Mouse (Mus musculus): ENCODE measurements at regions not wholly inside any gene's neighbourhood (a gene's known extent, or its start where the extent isn't known, plus 50 kb on each side); places are given as distances from the start of the nearest gene placed in this dataset.
A peak's percentile ranks its signal among the peaks of the same experiment; 100 is the strongest.

- Histone ChIP-seq H3K27ac (no peak overlapping the region), H3K27me3 (ENCODE audit: control insufficient read depth, insufficient read depth, low read length) (no peaks in the 10 kb centered on the region), H3K9ac (no peak overlapping the region), H3K4me3 (replicated peaks; ENCODE audit: low read length) (no peak overlapping the region), H3K4me2 (replicated peaks) (no peak overlapping the region), H3K36me3 (replicated peaks; ENCODE audit: control insufficient read depth, insufficient read depth) (no peaks in the 10 kb centered on the region), H3K9me3 (ENCODE audit: control insufficient read depth, low read length) (no peaks in the 10 kb centered on the region), H3K4me1 (replicated peaks; ENCODE audit: control insufficient read depth, insufficient read depth, low read length) (no peaks in the 10 kb centered on the region)
- no peak for ATAC-seq (ENCODE audit: low FRiP score)
- 83% methylated on average over 4 of the region's 4 CpGs for WGBS
- no peak for DNase-seq (ENCODE audit: low spot score)
These were observed 1632.3 kb downstream of the 4930444P10Rik start for GRCm38 (mm10) chr1:14460811-14461210.

- no peak overlapping the region for H3K27ac ChIP-seq
- H3K27me3 ChIP-seq (ENCODE audit: control insufficient read depth, insufficient read depth, low read length), result no peaks in the 10 kb centered on the region
- WGBS, result 73% methylated on average over 2 of the region's 2 CpGs
- no peaks in the 10 kb centered on the region for H3K9me3 ChIP-seq (ENCODE audit: control insufficient read depth, low read length)
- H3K4me2 ChIP-seq (replicated peaks), result no peak overlapping the region
- H3K4me1 ChIP-seq (replicated peaks; ENCODE audit: control insufficient read depth, insufficient read depth, low read length), result no peaks in the 10 kb centered on the region
- no peak overlapping the region for H3K4me3 ChIP-seq (replicated peaks; ENCODE audit: low read length)
- no peak overlapping the region for H3K9ac ChIP-seq
- no peaks in the 10 kb centered on the region for H3K36me3 ChIP-seq (replicated peaks; ENCODE audit: control insufficient read depth, insufficient read depth)
- peak; percentile 77; the same call in 1 of the 2 replicates for ATAC-seq (ENCODE audit: low FRiP score)
- DNase-seq (ENCODE audit: low spot score), result no peak
These were observed 1663.8 kb downstream of the 4930444P10Rik start for GRCm38 (mm10) chr1:14429326-14429725.

GRCm38 (mm10) chr1:14421030-14421429 lies 1672.1 kb downstream of the 4930444P10Rik start:
- Histone ChIP-seq H3K4me2 (replicated peaks) (no peak overlapping the region), H3K4me3 (replicated peaks; ENCODE audit: low read length) (no peak overlapping the region), H3K27me3 (ENCODE audit: control insufficient read depth, insufficient read depth, low read length) (no peaks in the 10 kb centered on the region), H3K9me3 (ENCODE audit: control insufficient read depth, low read length) (no peaks in the 10 kb centered on the region), H3K36me3 (replicated peaks; ENCODE audit: control insufficient read depth, insufficient read depth) (no peaks in the 10 kb centered on the region), H3K9ac (no peak overlapping the region), H3K27ac (no peak overlapping the region), H3K4me1 (replicated peaks; ENCODE audit: control insufficient read depth, insufficient read depth, low read length) (no peaks in the 10 kb centered on the region)
- no peak for ATAC-seq (ENCODE audit: low FRiP score)
- DNase-seq (ENCODE audit: low spot score), result no peak
- 75% methylated on average over 1 of the region's 1 CpGs for WGBS

- Histone ChIP-seq H3K9ac (no peak overlapping the region), H3K9me3 (ENCODE audit: control insufficient read depth, low read length) (no peaks in the 10 kb centered on the region), H3K4me2 (replicated peaks) (no peak overlapping the region), H3K4me1 (replicated peaks; ENCODE audit: control insufficient read depth, insufficient read depth, low read length) (no peaks in the 10 kb centered on the region), H3K27me3 (ENCODE audit: control insufficient read depth, insufficient read depth, low read length) (no peaks in the 10 kb centered on the region), H3K4me3 (replicated peaks; ENCODE audit: low read length) (no peak overlapping the region), H3K27ac (no peak overlapping the region), H3K36me3 (replicated peaks; ENCODE audit: control insufficient read depth, insufficient read depth) (no peaks in the 10 kb centered on the region)
- WGBS, result 40% methylated on average over 4 of the region's 4 CpGs
- ATAC-seq (ENCODE audit: low FRiP score), result no peak
- DNase-seq (ENCODE audit: low spot score), result no peak
These were observed 1679.2 kb downstream of the 4930444P10Rik start for GRCm38 (mm10) chr1:14413826-14414445.

- H3K9ac ChIP-seq, result no peak overlapping the region
- H3K4me3 ChIP-seq (replicated peaks; ENCODE audit: low read length), result no peak overlapping the region
- no peaks in the 10 kb centered on the region for H3K36me3 ChIP-seq (replicated peaks; ENCODE audit: control insufficient read depth, insufficient read depth)
- H3K4me1 ChIP-seq (replicated peaks; ENCODE audit: control insufficient read depth, insufficient read depth, low read length), result no peaks in the 10 kb centered on the region
- no peak overlapping the region for H3K27ac ChIP-seq
- ATAC-seq (ENCODE audit: low FRiP score), result no peak
- DNase-seq (ENCODE audit: low spot score), result no peak
- 62% methylated on average over 3 of the region's 3 CpGs for WGBS
- no peak overlapping the region for H3K4me2 ChIP-seq (replicated peaks)
- no peaks in the 10 kb centered on the region for H3K9me3 ChIP-seq (ENCODE audit: control insufficient read depth, low read length)
- H3K27me3 ChIP-seq (ENCODE audit: control insufficient read depth, insufficient read depth, low read length), result no peaks in the 10 kb centered on the region
These were observed 1722.9 kb downstream of the 4930444P10Rik start for GRCm38 (mm10) chr1:14369957-14370833.

- WGBS, result 63% methylated on average over 2 of the region's 2 CpGs
- Histone ChIP-seq H3K4me1 (replicated peaks; ENCODE audit: control insufficient read depth, insufficient read depth, low read length) (no peaks in the 10 kb centered on the region), H3K27ac (no peak overlapping the region), H3K4me2 (replicated peaks) (no peak overlapping the region), H3K36me3 (replicated peaks; ENCODE audit: control insufficient read depth, insufficient read depth) (no peaks in the 10 kb centered on the region), H3K27me3 (ENCODE audit: control insufficient read depth, insufficient read depth, low read length) (no peaks in the 10 kb centered on the region), H3K9ac (no peak overlapping the region), H3K9me3 (ENCODE audit: control insufficient read depth, low read length) (no peaks in the 10 kb centered on the region), H3K4me3 (replicated peaks; ENCODE audit: low read length) (no peak overlapping the region)
- DNase-seq (ENCODE audit: low spot score) (no peak), ATAC-seq (ENCODE audit: low FRiP score) (no peak)
These were observed 1733.0 kb downstream of the 4930444P10Rik start for GRCm38 (mm10) chr1:14359998-14360640.

Measured in hindbrain, embryonic 14.5 days (tissue).